Mouse (Mus musculus): ENCODE results near the gene Zfp11. TPM values are rescaled to one million over a fixed set of nuclear protein-coding genes. Genes with fewer than 3 reads are reported as not detected.

The Zfp11 gene
- 1.4 and 1.7 TPM in 2 replicates for polyA plus RNA-seq (2015; fragmentation: Nextera tagmentation; extraction: Ambion mirVana)

DNA sequence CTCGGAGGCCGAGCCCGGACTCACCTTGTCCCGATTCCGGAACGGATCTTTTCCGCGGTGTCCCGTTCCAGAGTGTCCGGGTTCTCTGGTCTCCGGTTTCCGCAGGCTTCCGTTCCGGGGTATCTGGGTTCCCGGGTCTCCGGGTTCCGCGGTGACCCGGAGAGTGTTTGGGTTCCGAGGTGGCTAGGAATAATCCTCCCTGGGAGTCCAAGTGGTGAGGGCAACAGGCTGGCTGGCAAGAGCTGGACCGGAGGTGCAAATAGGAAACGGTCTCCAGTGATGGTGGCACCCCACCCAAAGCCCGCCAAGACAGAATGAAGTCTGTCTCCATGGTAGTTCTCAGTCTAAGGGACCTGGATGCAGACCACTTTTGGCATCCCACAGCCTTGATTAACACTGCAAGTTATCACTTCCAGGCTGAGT, at the start of gene Zfp11:
Gene Zfp11, minus strand, starts transcription at position 64 of the 423 bp plus-strand sequence.

DNA sequence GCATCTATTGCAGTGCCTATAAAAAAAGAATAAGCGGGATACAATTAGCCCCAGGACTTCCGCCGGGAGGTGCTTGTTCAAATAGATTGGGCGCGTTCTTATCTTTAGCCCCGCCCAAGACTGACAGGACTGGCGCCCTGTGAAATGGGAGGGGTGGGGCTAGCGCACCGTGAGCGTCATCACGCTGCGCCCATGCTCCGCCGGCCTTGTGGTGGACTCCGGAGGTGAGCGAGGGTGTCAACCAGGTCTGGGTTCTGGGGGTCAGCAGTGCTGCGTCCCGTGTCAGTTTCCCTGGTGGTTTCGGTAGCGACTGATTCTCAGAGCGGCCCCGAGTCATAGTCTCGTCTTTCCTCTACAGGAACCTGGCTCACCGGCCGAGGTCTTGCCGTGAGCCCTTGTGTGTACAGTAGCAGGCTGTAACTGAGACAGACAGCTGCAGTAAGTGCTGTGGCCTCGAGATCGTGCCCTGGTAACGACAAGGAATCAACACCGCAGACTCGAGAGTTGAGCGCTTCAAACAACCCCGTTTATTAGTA, 45.5 kb upstream of the Zfp11 start, which contains the start of gene Mrps17:
Gene Mrps17, plus strand, starts transcription at position 172 of the 536 bp plus-strand sequence.

DNA sequence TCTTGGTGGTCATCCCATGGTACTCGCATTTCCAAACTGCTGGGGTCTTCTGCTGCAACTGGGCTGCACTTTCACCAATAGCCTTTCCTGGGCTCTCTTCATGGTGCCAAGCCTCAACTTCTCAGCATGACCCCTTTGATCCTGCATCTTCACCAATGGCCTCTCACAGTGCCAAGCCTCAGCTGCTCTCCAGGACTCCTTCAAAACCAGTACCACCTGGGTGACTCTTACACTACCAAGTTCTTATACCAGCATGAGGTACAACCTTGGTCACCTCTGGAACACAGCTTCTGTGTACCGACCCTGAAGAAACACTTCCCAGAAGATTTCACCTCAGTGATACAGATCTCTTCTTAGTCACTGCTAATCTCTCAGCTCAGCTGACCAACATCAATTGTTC, 38.5 kb upstream of the Zfp11 start, which contains the start of gene Sept14:
Gene Sept14, minus strand, starts transcription at position 101 of the 400 bp plus-strand sequence.

Other genes with a start within 250 kb of the Zfp11 start
- gene Sfswap, start 168.9 kb downstream of the Zfp11 start, polyA plus RNA-seq (2015; fragmentation: Nextera tagmentation; extraction: Ambion mirVana) = 23.9 and 24.8 TPM in 2 replicates
- gene Mmp17, start 85.9 kb downstream of the Zfp11 start, polyA plus RNA-seq (2015; fragmentation: Nextera tagmentation; extraction: Ambion mirVana) = 12.8 and 14.1 TPM in 2 replicates
- gene Sept14, start 38.4 kb upstream of the Zfp11 start, polyA plus RNA-seq (2015; fragmentation: Nextera tagmentation; extraction: Ambion mirVana) = not detected in 2 replicates
- gene Mrps17, start 45.4 kb upstream of the Zfp11 start, polyA plus RNA-seq (2015; fragmentation: Nextera tagmentation; extraction: Ambion mirVana) = 130 and 134 TPM in 2 replicates
- 82.8 and 84.1 TPM in 2 replicates for gene Nipsnap2, start 55.0 kb upstream of the Zfp11 start, polyA plus RNA-seq (2015; fragmentation: Nextera tagmentation; extraction: Ambion mirVana)
- 24.5 and 24.6 TPM in 2 replicates for gene Psph, start 117.3 kb upstream of the Zfp11 start, polyA plus RNA-seq (2015; fragmentation: Nextera tagmentation; extraction: Ambion mirVana)
- gene Sumf2, start 176.9 kb upstream of the Zfp11 start, polyA plus RNA-seq (2015; fragmentation: Nextera tagmentation; extraction: Ambion mirVana) = 20.4 and 22.0 TPM in 2 replicates
- gene Chchd2, start 217.4 kb upstream of the Zfp11 start, polyA plus RNA-seq (2015; fragmentation: Nextera tagmentation; extraction: Ambion mirVana) = 690 and 752 TPM in 2 replicates
- gene Zbed5, start 225.6 kb upstream of the Zfp11 start, polyA plus RNA-seq (2015; fragmentation: Nextera tagmentation; extraction: Ambion mirVana) = 1.7 and 2.6 TPM in 2 replicates
- 0.15 and 0.33 TPM in 2 replicates for gene Phkg1, start 228.4 kb upstream of the Zfp11 start, polyA plus RNA-seq (2015; fragmentation: Nextera tagmentation; extraction: Ambion mirVana)
- gene Nupr1l, start 238.4 kb upstream of the Zfp11 start, polyA plus RNA-seq (2015; fragmentation: Nextera tagmentation; extraction: Ambion mirVana) = 4.3 and 4.5 TPM in 2 replicates